Mouse (Mus musculus): ENCODE results near the gene Taf8. TPM values are rescaled to one million over a fixed set of nuclear protein-coding genes. Genes with fewer than 3 reads are reported as not detected.
A peak's percentile ranks its signal among the peaks of the same experiment; 100 is the strongest.

The Taf8 gene
- total and polyA plus RNA-seq, 3 experiments: 15.2 to 25.7 TPM; not detected in 1

DNA sequence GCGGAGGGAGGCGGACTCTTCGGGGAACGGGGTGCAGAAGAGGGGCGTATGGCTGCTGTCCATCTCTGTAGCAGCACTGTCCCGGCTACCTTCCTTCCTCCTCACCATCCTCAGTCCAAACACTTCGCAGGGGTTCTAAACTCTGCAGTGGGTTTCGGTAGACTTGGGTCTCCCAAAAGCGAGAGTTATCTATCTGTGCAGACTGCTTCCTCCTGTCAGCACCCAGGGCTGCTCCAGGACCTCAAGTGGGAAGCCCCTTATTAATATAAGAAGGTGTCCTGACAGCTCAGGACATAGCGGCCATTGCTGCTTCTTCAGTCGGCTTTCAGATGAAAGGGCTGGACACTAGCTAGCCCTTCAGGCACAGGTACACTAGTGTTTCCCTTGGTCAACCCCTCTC is 37.1 kb downstream of the Taf8 start:
- Histone ChIP-seq H3K9ac (ENCODE audit: control insufficient read depth, low read depth, low read length, poor library complexity, severe bottlenecking) (no peak overlapping the region), H3K27ac (ENCODE audit: control insufficient read depth, low read depth, low read length) (no peak overlapping the region), H3K27me3 (ENCODE audit: control insufficient read depth in 1 of 2, insufficient read depth in 2 of 2, low read length in 2 of 2) (peaks cover 3 to 5% of the 10 kb centered on the region in 2 experiments; a peak in 3 of 4 replicates), H3K4me1 (ENCODE audit: control insufficient read depth in 1 of 2, insufficient read depth in 2 of 2, low read length in 2 of 2) (no peaks in the 10 kb centered on the region; a peak in 1 of 4 replicates), H3K36me3 (ENCODE audit: control insufficient read depth in 1 of 2, insufficient read depth in 2 of 2, low read length in 2 of 2) (no peaks in the 10 kb centered on the region), H3K4me3 (ENCODE audit: control insufficient read depth in 1 of 2, insufficient read depth in 1 of 2, low read depth in 2 of 2, low read length in 2 of 2) (no peak overlapping the region), H3K79me2 (ENCODE audit: control insufficient read depth, insufficient read depth, low read length, poor library complexity) (no peaks in the 10 kb centered on the region), H3K9me3 (replicated peaks; ENCODE audit: insufficient read depth, low read length) (no peaks in the 10 kb centered on the region)
- 0 out of 2 replicates have a peak, but pooled peaks have one; percentile 27 for TF ChIP-seq TAL1 (IDR thresholded peaks at IDR 0.05; ENCODE audit: low read length)
- no peak for TF ChIP-seq CHD1 (IDR thresholded peaks at IDR 0.05; ENCODE audit: low read depth, low read length)
- DNase-seq (ENCODE audit: low read depth, low spot score): peak; percentile 20

DNA sequence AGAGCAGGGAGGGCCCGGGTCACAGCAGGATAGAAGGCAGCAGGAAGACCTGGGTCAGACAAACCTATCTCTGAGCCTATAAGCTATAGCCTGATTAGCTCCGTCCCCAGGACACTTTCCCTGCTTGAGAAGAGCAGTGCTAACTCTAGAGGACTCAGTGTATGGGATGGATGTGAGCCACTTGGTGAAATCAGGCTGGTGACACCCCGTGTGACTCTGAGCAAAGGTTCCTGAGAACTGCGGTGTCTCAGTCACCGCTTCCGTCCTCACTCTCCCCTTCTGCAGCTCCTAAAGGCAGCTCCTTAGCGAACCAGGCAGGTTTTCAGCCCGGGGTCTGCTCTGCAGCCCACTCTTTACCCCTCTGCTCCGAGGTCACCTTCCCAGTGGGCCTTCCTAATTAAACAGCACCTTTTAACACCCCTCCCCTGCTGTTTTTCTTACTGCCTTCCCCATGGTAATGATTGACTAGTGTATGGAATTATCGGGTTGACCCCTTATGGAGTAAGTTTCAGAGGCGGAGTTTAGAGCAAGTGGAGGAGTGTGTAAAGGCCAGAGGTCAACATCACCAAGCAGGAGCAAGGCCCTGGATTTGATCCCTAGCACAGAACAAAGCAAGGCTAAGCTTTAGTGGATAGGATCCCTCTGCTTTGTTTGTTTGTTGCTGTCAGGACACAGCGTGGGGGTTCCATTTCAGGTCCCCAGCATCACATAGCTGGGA is 37.7 kb downstream of the Taf8 start:
- Histone ChIP-seq H3K4me1 (ENCODE audit: control insufficient read depth in 1 of 2, insufficient read depth in 2 of 2, low read length in 2 of 2) (peaks cover 0 to 6% of the 10 kb centered on the region in 2 experiments; a peak in 2 of 4 replicates), H3K27ac (ENCODE audit: control insufficient read depth, low read depth, low read length) (no peak overlapping the region), H3K79me2 (ENCODE audit: control insufficient read depth, insufficient read depth, low read length, poor library complexity) (no peaks in the 10 kb centered on the region), H3K9me3 (replicated peaks; ENCODE audit: insufficient read depth, low read length) (no peaks in the 10 kb centered on the region), H3K4me3 (ENCODE audit: control insufficient read depth in 1 of 2, insufficient read depth in 1 of 2, low read depth in 2 of 2, low read length in 2 of 2) (no peak overlapping the region), H3K9ac (ENCODE audit: control insufficient read depth, low read depth, low read length, poor library complexity, severe bottlenecking) (no peak overlapping the region), H3K27me3 (ENCODE audit: control insufficient read depth in 1 of 2, insufficient read depth in 2 of 2, low read length in 2 of 2) (peaks cover 3 to 5% of the 10 kb centered on the region in 2 experiments; a peak in 3 of 4 replicates), H3K36me3 (ENCODE audit: control insufficient read depth in 1 of 2, insufficient read depth in 2 of 2, low read length in 2 of 2) (no peaks in the 10 kb centered on the region)
- DNase-seq (ENCODE audit: low read depth, low spot score): no peak
- no peak for TF ChIP-seq TCF12 (IDR thresholded peaks at IDR 0.05; ENCODE audit: low read depth, low read length)
- no peak for TF ChIP-seq POLR2A (IDR thresholded peaks at IDR 0.05; ENCODE audit: control insufficient read depth in 1 of 2, insufficient read depth in 1 of 2, low read depth in 1 of 2, low read length in 2 of 2, poor library complexity in 1 of 2)
- TF ChIP-seq SIN3A (IDR thresholded peaks at IDR 0.05; ENCODE audit: low read length): no peak
- TF ChIP-seq GATA1 (IDR thresholded peaks at IDR 0.05; ENCODE audit: low read depth, low read length): no peak
- TF ChIP-seq JUND (IDR thresholded peaks at IDR 0.05; ENCODE audit: low read depth, low read length): no peak
- TF ChIP-seq KAT2A (conservative IDR thresholded peaks at IDR 0.05; ENCODE audit: low read depth, low read length): no peak
- no peak for TF ChIP-seq MAX (IDR thresholded peaks at IDR 0.05; ENCODE audit: low read length)
- no peak for TF ChIP-seq MYC (IDR thresholded peaks at IDR 0.05; ENCODE audit: low read depth, low read length)
- no peak for TF ChIP-seq POLR2AphosphoS5 (IDR thresholded peaks at IDR 0.05; ENCODE audit: borderline replicate concordance, low read depth, low read length)
- TF ChIP-seq EP300 (IDR thresholded peaks at IDR 0.05; ENCODE audit: low read depth in 1 of 2, low read length in 2 of 2): no peak
- TF ChIP-seq MAFK (IDR thresholded peaks at IDR 0.05; ENCODE audit: borderline replicate concordance, low read depth, low read length): no peak
- TF ChIP-seq TAL1 (IDR thresholded peaks at IDR 0.05; ENCODE audit: low read length): no peak
- no peak for TF ChIP-seq POLR2AphosphoS2 (IDR thresholded peaks at IDR 0.05; ENCODE audit: low read length)
